Comparison of ENCODE assay signal across 8 mouse cellular contexts in genomic region chr5:137649669-137650571, GRCm38 (mm10). TPM values are rescaled to one million over a fixed set of nuclear protein-coding genes. Genes with fewer than 3 reads are reported as not detected.
DNase-seq lines count a peak whose midpoint lies in the region; ATAC-seq lines count a peak whose summit lies in the region.

No protein-coding gene starts in this region.

- H3K9me3 ChIP-seq in forebrain, embryonic 13.5 days (replicated peaks) = no peaks in the 10 kb centered on the region
- H3K9me3 ChIP-seq in forebrain, embryonic 12.5 days = no peaks in the 10 kb centered on the region
- H3K9me3 ChIP-seq in liver, embryonic 15.5 days (replicated peaks) = no peaks in the 10 kb centered on the region

- ATAC-seq in forebrain, embryonic 13.5 days = no peak
- no peak for ATAC-seq in forebrain, embryonic 12.5 days (ENCODE audit: low FRiP score)
- 0 out of 2 replicates have a peak, but pooled peaks have one; percentile 15 for ATAC-seq in liver, embryonic 15.5 days (ENCODE audit: insufficient read depth)
- ATAC-seq in inflammation-experienced regulatory T-cells, adult 6 months = no peak

- no peak overlapping the region for H3K4me3 ChIP-seq in forebrain, embryonic 13.5 days
- H3K4me3 ChIP-seq in forebrain, embryonic 12.5 days (replicated peaks) = no peak overlapping the region
- H3K4me3 ChIP-seq in liver, embryonic 15.5 days (replicated peaks) = no peak overlapping the region

- H3K4me1 ChIP-seq in forebrain, embryonic 13.5 days = peaks cover 11% of the 10 kb centered on the region
- peaks cover 20% of the 10 kb centered on the region for H3K4me1 ChIP-seq in forebrain, embryonic 12.5 days
- peaks cover 56% of the 10 kb centered on the region for H3K4me1 ChIP-seq in liver, embryonic 15.5 days (replicated peaks)

- no peak overlapping the region; the same call in 1 of the 2 replicates for H3K27ac ChIP-seq in forebrain, embryonic 13.5 days
- no peak overlapping the region for H3K27ac ChIP-seq in forebrain, embryonic 12.5 days
- H3K27ac ChIP-seq in liver, embryonic 15.5 days (replicated peaks) = peak overlapping the region; percentile 24; the same call in 1 of the 2 replicates

- H3K9ac ChIP-seq in forebrain, embryonic 13.5 days = 0 out of 2 replicates have a peak overlapping the region, but pooled peaks have one; percentile 37
- no peak overlapping the region for H3K9ac ChIP-seq in forebrain, embryonic 12.5 days
- no peak overlapping the region for H3K9ac ChIP-seq in liver, embryonic 15.5 days

- peak; percentile 40 for DNase-seq in urinary bladder, postnatal 14 days (ENCODE audit: low spot score)
- no peak for DNase-seq in urinary bladder, postnatal 10 days (ENCODE audit: low spot score)
- DNase-seq in frontal cortex, postnatal 36 days (ENCODE audit: low spot score in 2 of 2) = no peak
- no peak for DNase-seq in cerebellum, adult 9-10 months

- WGBS in forebrain, embryonic 13.5 days = 18% methylated on average over 18 of the region's 18 CpGs
- 18% methylated on average over 18 of the region's 18 CpGs for WGBS in forebrain, embryonic 12.5 days
- 31% methylated on average over 18 of the region's 18 CpGs for WGBS in liver, embryonic 15.5 days (ENCODE audit: insufficient replicate concordance)

- H3K36me3 ChIP-seq in forebrain, embryonic 13.5 days (ENCODE audit: poor library complexity, severe bottlenecking) = peaks cover 37% of the 10 kb centered on the region
- H3K36me3 ChIP-seq in forebrain, embryonic 12.5 days (replicated peaks) = peaks cover 37% of the 10 kb centered on the region
- peaks cover 48% of the 10 kb centered on the region for H3K36me3 ChIP-seq in liver, embryonic 15.5 days (replicated peaks)

- H3K4me2 ChIP-seq in forebrain, embryonic 13.5 days = peak overlapping the region; percentile 22; the same call in 1 of the 2 replicates
- H3K4me2 ChIP-seq in forebrain, embryonic 12.5 days = no peak overlapping the region
- peak overlapping the region; percentile 30 for H3K4me2 ChIP-seq in liver, embryonic 15.5 days

- H3K27me3 ChIP-seq in forebrain, embryonic 13.5 days = peaks cover 28% of the 10 kb centered on the region
- H3K27me3 ChIP-seq in forebrain, embryonic 12.5 days = peaks cover 31% of the 10 kb centered on the region
- H3K27me3 ChIP-seq in liver, embryonic 15.5 days = peaks cover 16% of the 10 kb centered on the region

RNA-seq across cellular contexts. Expression of gene Irs3, which starts 4.4 kb away (rescaled TPM):
- polyA plus RNA-seq in forebrain, embryonic 13.5 days (2015; fragmentation: Nextera tagmentation; extraction: Ambion mirVana) = 0.08 TPM in 1 of 2 replicates, not detected in the other
- not detected in 2 replicates for polyA plus RNA-seq in forebrain, embryonic 12.5 days (2016; fragmentation: Nextera tagmentation; extraction: Ambion mirVana)
- 0.07 TPM in 1 of 2 replicates, not detected in the other for polyA plus RNA-seq in liver, embryonic 15.5 days (2015; fragmentation: Nextera tagmentation; extraction: Ambion mirVana)
- not detected for polyA plus RNA-seq in inflammation-experienced regulatory T-cells, adult 6 months (2017; shearing (Covaris generic))

RNA-seq across cellular contexts. Expression of gene Sap25, which starts 8.8 kb away (rescaled TPM):
- polyA plus RNA-seq in forebrain, embryonic 13.5 days (2015; fragmentation: Nextera tagmentation; extraction: Ambion mirVana) = 7.7 and 8.3 TPM in 2 replicates
- polyA plus RNA-seq in forebrain, embryonic 12.5 days (2016; fragmentation: Nextera tagmentation; extraction: Ambion mirVana) = 9.0 and 10.5 TPM in 2 replicates
- 3.6 and 4.6 TPM in 2 replicates for polyA plus RNA-seq in liver, embryonic 15.5 days (2015; fragmentation: Nextera tagmentation; extraction: Ambion mirVana)
- 10 to 100 TPM; 18.2 to 49.8 (median 44.0) TPM for polyA plus RNA-seq in inflammation-experienced regulatory T-cells, adult 6 months (2017; shearing (Covaris generic))

RNA-seq across cellular contexts. Expression of gene Gm20605, which starts 20.9 kb away (rescaled TPM):
- 7.3 and 10.8 TPM in 2 replicates for polyA plus RNA-seq in forebrain, embryonic 13.5 days (2015; fragmentation: Nextera tagmentation; extraction: Ambion mirVana)
- 9.6 and 10.1 TPM in 2 replicates for polyA plus RNA-seq in forebrain, embryonic 12.5 days (2016; fragmentation: Nextera tagmentation; extraction: Ambion mirVana)
- polyA plus RNA-seq in liver, embryonic 15.5 days (2015; fragmentation: Nextera tagmentation; extraction: Ambion mirVana) = 6.0 and 7.8 TPM in 2 replicates
- polyA plus RNA-seq in inflammation-experienced regulatory T-cells, adult 6 months (2017; shearing (Covaris generic)) = 10 to 100 TPM in 2 of 3 experiments, 1 to 10 TPM in 1; 8.6 to 14.1 (median 13.3) TPM

RNA-seq across cellular contexts. Expression of gene Lrch4, which starts 21.0 kb away (rescaled TPM):
- 24.5 and 25.0 TPM in 2 replicates for polyA plus RNA-seq in forebrain, embryonic 13.5 days (2015; fragmentation: Nextera tagmentation; extraction: Ambion mirVana)
- 29.8 and 35.1 TPM in 2 replicates for polyA plus RNA-seq in forebrain, embryonic 12.5 days (2016; fragmentation: Nextera tagmentation; extraction: Ambion mirVana)
- 25.7 and 26.4 TPM in 2 replicates for polyA plus RNA-seq in liver, embryonic 15.5 days (2015; fragmentation: Nextera tagmentation; extraction: Ambion mirVana)
- 10 to 100 TPM; 57.9 to 66.2 (median 65.6) TPM for polyA plus RNA-seq in inflammation-experienced regulatory T-cells, adult 6 months (2017; shearing (Covaris generic))

RNA-seq across cellular contexts. Expression of gene Fbxo24, which starts 21.1 kb away (rescaled TPM):
- 0.14 and 0.22 TPM in 2 replicates for polyA plus RNA-seq in forebrain, embryonic 13.5 days (2015; fragmentation: Nextera tagmentation; extraction: Ambion mirVana)
- 0.26 and 0.45 TPM in 2 replicates for polyA plus RNA-seq in forebrain, embryonic 12.5 days (2016; fragmentation: Nextera tagmentation; extraction: Ambion mirVana)
- not detected in 2 replicates for polyA plus RNA-seq in liver, embryonic 15.5 days (2015; fragmentation: Nextera tagmentation; extraction: Ambion mirVana)
- under 1 TPM in 2 of 3 experiments, not detected in 1; 0.33 to 0.67 TPM for polyA plus RNA-seq in inflammation-experienced regulatory T-cells, adult 6 months (2017; shearing (Covaris generic))
